Mouse (Mus musculus) heart, embryonic 14.5 days (tissue): ENCODE measurements around the gene Cdon. TPM values are rescaled to one million over a fixed set of nuclear protein-coding genes. Genes with fewer than 3 reads are reported as not detected.

Source experiments
- ATAC-seq: fragments of 200-750 bp; cut with Nextera tagmentation; 2 replicates; pipeline ENCODE4 v1.8.0; 2017; ENCODE audit warnings: low read depth, moderate TSS enrichment; ENCODE audit not compliant: insufficient number of reproducible peaks, insufficient read depth, low FRiP score
- H3K27ac ChIP-seq, 2 experiments: fragments of 200-500 bp in 1 of 2; fragments of 300-500 bp in 1 of 2; sonication (generic) in 1 of 2; replicated peaks in 1 of 2; 2 replicates each; pipeline ENCODE4 v1.5.1; 2012 to 2014; ENCODE audit warnings: low read depth in 2 of 2, low read length in 2 of 2, control low read depth in 1 of 2, mild to moderate bottlenecking in 1 of 2, mixed read lengths in 1 of 2; ENCODE audit not compliant: control insufficient read depth in 1 of 2, insufficient read depth in 1 of 2
- H3K27me3 ChIP-seq: fragments of 300-500 bp; sonication (generic); 2 replicates; pipeline ENCODE4 v1.6.1; 2014; ENCODE audit warnings: mild to moderate bottlenecking, low read length, control low read depth; ENCODE audit not compliant: control insufficient read depth, insufficient read depth
- H3K36me3 ChIP-seq: fragments of 300-500 bp; sonication (generic); 2 replicates; pipeline ENCODE4 v1.6.1; 2014; ENCODE audit warnings: mild to moderate bottlenecking, control low read depth, low read length, mixed read lengths; ENCODE audit not compliant: control insufficient read depth, insufficient read depth
- H3K4me1 ChIP-seq, 2 experiments: fragments of 200-500 bp in 1 of 2; fragments of 300-500 bp in 1 of 2; sonication (generic) in 1 of 2; 2 replicates each; pipeline ENCODE4 v1.6.1; 2012 to 2014; ENCODE audit warnings: low read length in 2 of 2, control low read depth in 1 of 2, mixed read lengths in 1 of 2; ENCODE audit not compliant: control insufficient read depth in 2 of 2, insufficient read depth in 2 of 2
- H3K4me2 ChIP-seq: fragments of 300-500 bp; sonication (generic); 2 replicates; pipeline ENCODE4 v1.6.1; 2014; ENCODE audit warnings: mild to moderate bottlenecking, low read length
- H3K4me3 ChIP-seq, 2 experiments: fragments of 200-500 bp in 1 of 2; fragments of 300-500 bp in 1 of 2; sonication (generic) in 1 of 2; 2 replicates each; pipeline ENCODE4 v1.5.1; 2012 to 2014; ENCODE audit warnings: low read length in 2 of 2, mild to moderate bottlenecking in 2 of 2, control low read depth in 1 of 2, low read depth in 1 of 2, moderate library complexity in 1 of 2; ENCODE audit not compliant: control insufficient read depth in 1 of 2, insufficient read depth in 1 of 2
- H3K9ac ChIP-seq: fragments of 300-500 bp; sonication (generic); 2 replicates; pipeline ENCODE4 v1.6.1; 2014; ENCODE audit warnings: mild to moderate bottlenecking, low read length
- H3K9me3 ChIP-seq: fragments of 300-500 bp; sonication (generic); 2 replicates; pipeline ENCODE4 v1.6.1; 2016; ENCODE audit warnings: low read length, control low read depth; ENCODE audit not compliant: control insufficient read depth
- WGBS: fragments of 180-500 bp; shearing (Covaris S2); extraction: QIAGEN DNeasy Blood & Tissue Kit; methylation state at CpG from one replicate; pipeline ENCODE4 v1.1.7; 2014; 5-methylcytosine and 5-hydroxymethylcytosine counted together
- polyA plus RNA-seq: library from polyadenylated mRNA; unstranded; fragments of >200 nt; fragmentation: Nextera tagmentation; extraction: Ambion mirVana; gene quantifications from 2 replicates; pipeline ENCODE4 v1.2.1, GENCODE M21; 2014

Cdon gene
- polyA plus RNA-seq, 1 experiment from 2014 or later: 8.1 TPM

- Histone ChIP-seq H3K27ac (no peak overlapping the region), H3K27me3 (no peaks in the 10 kb centered on the region), H3K9ac (no peak overlapping the region), H3K4me1 (0 out of 4 replicates have a peak, but pooled peaks cover 0 to 13% of the 10 kb centered on the region in 2 experiments), H3K4me2 (no peak overlapping the region), H3K9me3 (no peaks in the 10 kb centered on the region), H3K36me3 (peaks cover 59% of the 10 kb centered on the region), H3K4me3 (no peak overlapping the region)
- WGBS: 56% methylated on average over 6 of the region's 6 CpGs
- ATAC-seq: no peak
Observed at GRCm38 (mm10) chr9:35453311-35453710, 32.4 kb downstream of the Cdon start.

GRCm38 (mm10) chr9:35459594-35459993 lies 38.7 kb downstream of the Cdon start:
- Histone ChIP-seq H3K36me3 (peaks cover 64% of the 10 kb centered on the region), H3K27me3 (no peaks in the 10 kb centered on the region), H3K4me1 (0 out of 4 replicates have a peak, but pooled peaks cover 0 to 5% of the 10 kb centered on the region in 2 experiments), H3K9ac (no peak overlapping the region), H3K4me3 (no peak overlapping the region), H3K27ac (no peak overlapping the region), H3K9me3 (no peaks in the 10 kb centered on the region), H3K4me2 (no peak overlapping the region)
- no peak for ATAC-seq
- WGBS: 70% methylated on average over 8 of the region's 8 CpGs

GRCm38 (mm10) chr9:35467264-35467817 lies 46.4 kb downstream of the Cdon start:
- Histone ChIP-seq H3K36me3 (peaks cover 47% of the 10 kb centered on the region), H3K27ac (no peak overlapping the region), H3K27me3 (no peaks in the 10 kb centered on the region), H3K9ac (no peak overlapping the region), H3K9me3 (no peaks in the 10 kb centered on the region), H3K4me2 (no peak overlapping the region), H3K4me3 (no peak overlapping the region), H3K4me1 (0 out of 4 replicates have a peak, but pooled peaks cover 0 to 7% of the 10 kb centered on the region in 2 experiments)
- ATAC-seq: no peak
- 44% methylated on average over 8 of the region's 8 CpGs for WGBS

- Histone ChIP-seq H3K4me2 (no peak overlapping the region), H3K9me3 (no peaks in the 10 kb centered on the region), H3K27me3 (no peaks in the 10 kb centered on the region), H3K36me3 (peaks cover 49% of the 10 kb centered on the region), H3K4me3 (no peak overlapping the region), H3K4me1 (0 out of 4 replicates have a peak, but pooled peaks cover 0 to 7% of the 10 kb centered on the region in 2 experiments), H3K27ac (no peak overlapping the region), H3K9ac (no peak overlapping the region)
- no peak for ATAC-seq
Observed at GRCm38 (mm10) chr9:35468913-35469312, 48.0 kb downstream of the Cdon start.

GRCm38 (mm10) chr9:35474104-35474724 lies 53.3 kb downstream of the Cdon start:
- Histone ChIP-seq H3K27ac (no peak overlapping the region), H3K4me2 (no peak overlapping the region), H3K36me3 (peaks cover 77% of the 10 kb centered on the region), H3K4me1 (no peaks in the 10 kb centered on the region; a peak in 1 of 4 replicates), H3K9me3 (no peaks in the 10 kb centered on the region), H3K4me3 (no peak overlapping the region), H3K9ac (no peak overlapping the region), H3K27me3 (no peaks in the 10 kb centered on the region)
- WGBS: 75% methylated on average over 10 of the region's 10 CpGs
- no peak for ATAC-seq

GRCm38 (mm10) chr9:35475394-35475793 lies 54.5 kb downstream of the Cdon start:
- H3K36me3 ChIP-seq: peaks cover 79% of the 10 kb centered on the region
- 87% methylated on average over 7 of the region's 7 CpGs for WGBS
- H3K4me1 ChIP-seq: no peaks in the 10 kb centered on the region; a peak in 1 of 4 replicates
- no peaks in the 10 kb centered on the region for H3K27me3 ChIP-seq
- no peaks in the 10 kb centered on the region for H3K9me3 ChIP-seq
- H3K4me3 ChIP-seq: no peak overlapping the region
- H3K9ac ChIP-seq: no peak overlapping the region
- no peak overlapping the region for H3K27ac ChIP-seq
- H3K4me2 ChIP-seq: no peak overlapping the region
- ATAC-seq: no peak

GRCm38 (mm10) chr9:35479456-35479855 lies 58.5 kb downstream of the Cdon start:
- no peak for ATAC-seq

More at GRCm38 (mm10) chr9:35479456-35479855, 58.5 kb downstream of the Cdon start:
- no peak overlapping the region for H3K9ac ChIP-seq
- no peak overlapping the region for H3K27ac ChIP-seq
- no peaks in the 10 kb centered on the region for H3K27me3 ChIP-seq
- peaks cover 3 to 12% of the 10 kb centered on the region in 2 experiments for H3K4me1 ChIP-seq
- H3K4me3 ChIP-seq: no peak overlapping the region
- peaks cover 60% of the 10 kb centered on the region for H3K36me3 ChIP-seq
- 89% methylated on average over 6 of the region's 6 CpGs for WGBS
- H3K4me2 ChIP-seq: no peak overlapping the region
- H3K9me3 ChIP-seq: no peaks in the 10 kb centered on the region
